Mouse (Mus musculus) midbrain, embryonic 11.5 days (tissue): Measurements from ENCODE around the gene Hemgn. TPM values are rescaled to one million over a fixed set of nuclear protein-coding genes. Genes with fewer than 3 reads are reported as not detected.

Source experiments
- ATAC-seq: fragments of 200-750 bp; cut with Nextera tagmentation; 2 replicates; pipeline ENCODE4 v1.8.0; 2017; ENCODE audit warnings: moderate TSS enrichment, moderate library complexity; ENCODE audit not compliant: low FRiP score
- DNase-seq: peaks from one replicate; pipeline ENCODE4 v3.0.0; 2015; ENCODE audit warnings: low spot score; ENCODE audit errors: missing footprints
- H3K27ac ChIP-seq: fragments of 300-500 bp; sonication (generic); 2 replicates; pipeline ENCODE4 v1.5.1; 2014; ENCODE audit warnings: low read depth, low read length
- H3K27me3 ChIP-seq: fragments of 300-500 bp; sonication (generic); 2 replicates; pipeline ENCODE4 v1.6.1; 2014; ENCODE audit warnings: mild to moderate bottlenecking, low read length, moderate library complexity, mixed read lengths; ENCODE audit not compliant: control insufficient read depth, insufficient read depth
- H3K36me3 ChIP-seq: fragments of 300-500 bp; sonication (generic); 2 replicates; pipeline ENCODE4 v1.6.1; 2014; ENCODE audit warnings: mild to moderate bottlenecking, low read length, moderate library complexity, mixed read lengths; ENCODE audit not compliant: control insufficient read depth, insufficient read depth
- H3K4me1 ChIP-seq: fragments of 300-500 bp; sonication (generic); 2 replicates; pipeline ENCODE4 v1.6.1; 2014; ENCODE audit warnings: low read length; ENCODE audit not compliant: control insufficient read depth, insufficient read depth
- H3K4me2 ChIP-seq: fragments of 300-500 bp; sonication (generic); 2 replicates; pipeline ENCODE4 v1.6.1; 2014; ENCODE audit warnings: mild to moderate bottlenecking, moderate library complexity
- H3K4me3 ChIP-seq: fragments of 300-500 bp; sonication (generic); 2 replicates; pipeline ENCODE4 v1.5.1; 2014; ENCODE audit warnings: low read depth, low read length
- H3K9ac ChIP-seq: fragments of 300-500 bp; sonication (generic); 2 replicates; pipeline ENCODE4 v1.6.1; 2014; ENCODE audit warnings: low read length
- H3K9me3 ChIP-seq: fragments of 300-500 bp; sonication (generic); 2 replicates; pipeline ENCODE4 v1.6.1; 2016; ENCODE audit warnings: low read length; ENCODE audit not compliant: control insufficient read depth
- WGBS: fragments of 180-500 bp; shearing (Covaris S2); extraction: QIAGEN DNeasy Blood & Tissue Kit; methylation state at CpG from one replicate; pipeline ENCODE4 v1.1.7; 2014; 5-methylcytosine and 5-hydroxymethylcytosine counted together
- polyA plus RNA-seq: library from polyadenylated mRNA; unstranded; fragments of >200 nt; fragmentation: Nextera tagmentation; extraction: Ambion mirVana; gene quantifications from 2 replicates; pipeline ENCODE4 v1.2.1, GENCODE M21; 2014

Gene Hemgn
- polyA plus RNA-seq = 20.4 and 20.5 TPM in 2 replicates

DNA sequence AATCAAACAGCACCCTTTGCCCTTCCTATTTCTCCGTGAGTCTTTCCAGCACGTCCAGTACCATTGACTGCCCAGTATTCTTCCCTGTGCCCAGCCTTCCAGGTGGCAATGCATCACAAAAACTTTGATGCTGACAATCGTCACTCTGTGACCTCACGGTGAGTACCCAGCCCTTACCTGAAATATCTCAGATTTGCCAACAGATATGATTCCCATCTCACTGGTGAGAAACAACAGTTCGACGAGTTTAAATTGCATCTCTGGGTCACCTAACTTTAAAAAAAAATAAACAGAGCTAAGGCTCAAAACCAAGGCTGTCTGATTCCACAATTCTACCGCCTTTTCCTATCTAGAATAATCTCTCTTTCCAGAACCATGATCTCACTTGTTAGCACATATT, at the start of gene Hemgn:
Hemgn (minus strand) TSS at position 101 of the 400 bp plus-strand sequence.
- DNase-seq (no peak), ATAC-seq (no peak)
- Histone ChIP-seq H3K27me3 (no peaks in the 10 kb centered on the region), H3K4me1 (no peaks in the 10 kb centered on the region), H3K9me3 (no peaks in the 10 kb centered on the region), H3K4me3 (no peak within 1 kb of the TSS), H3K27ac (no peak within 1 kb of the TSS), H3K4me2 (no peak within 1 kb of the TSS), H3K36me3 (no peaks in the 10 kb centered on the region), H3K9ac (no peak within 1 kb of the TSS)
- 83% methylated on average over 7 of the region's 7 CpGs for WGBS

DNA sequence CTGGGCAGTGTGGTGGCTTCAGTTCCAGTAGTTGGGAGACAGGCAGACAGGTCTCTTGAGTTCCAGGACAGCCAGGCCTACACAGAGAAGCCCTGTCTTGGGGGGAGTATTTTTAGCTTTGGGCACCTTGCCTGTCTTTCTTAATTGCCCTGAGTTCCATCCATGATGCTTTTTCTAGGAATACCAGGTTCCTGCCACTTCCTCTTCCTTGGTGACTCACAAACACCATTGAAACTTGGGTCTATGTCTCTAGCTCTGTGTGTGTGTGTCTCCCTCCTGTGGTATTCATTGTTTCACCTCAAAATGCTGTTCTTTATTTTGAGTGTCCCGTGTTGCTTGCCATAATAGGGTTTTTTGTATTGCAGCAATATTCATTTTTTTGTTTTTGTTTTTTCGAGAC, 45.1 kb upstream of the Hemgn start:
- 92% methylated on average over 2 of the region's 2 CpGs for WGBS

DNA sequence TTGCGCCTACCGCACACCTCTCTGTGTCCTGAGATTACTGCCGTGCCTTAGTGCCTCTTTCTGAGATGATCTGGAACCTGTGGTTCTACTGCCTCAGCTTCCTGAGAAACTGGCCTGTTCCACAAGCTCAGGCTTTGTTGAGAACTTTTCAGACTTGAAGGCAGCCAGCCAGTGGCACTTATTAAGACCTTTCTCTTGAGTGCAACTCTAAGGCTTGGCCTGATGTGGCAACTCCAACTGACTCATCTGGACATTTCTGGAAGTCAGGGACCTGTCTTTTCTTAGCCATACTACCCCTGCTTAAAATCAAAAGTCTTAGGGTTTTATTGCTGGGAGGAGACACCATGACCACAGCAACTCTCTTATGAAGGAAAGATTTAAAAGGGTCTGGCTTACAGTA, 43.9 kb upstream of the Hemgn start:
- peaks cover 4% of the 10 kb centered on the region; the same call in 1 of the 2 replicates for H3K36me3 ChIP-seq
- DNase-seq (no peak), ATAC-seq (no peak)
- H3K27ac ChIP-seq = no peak overlapping the region
- H3K4me2 ChIP-seq = no peak overlapping the region
- peaks cover 20% of the 10 kb centered on the region for H3K4me1 ChIP-seq
- 98% methylated on average over 3 of the region's 3 CpGs for WGBS
- H3K27me3 ChIP-seq = no peaks in the 10 kb centered on the region
- no peak overlapping the region for H3K9ac ChIP-seq
- H3K9me3 ChIP-seq = no peaks in the 10 kb centered on the region
- H3K4me3 ChIP-seq = no peak overlapping the region

More for the DNA sequence above, 45.1 kb upstream of the Hemgn start:
- Histone ChIP-seq H3K4me3 (no peak overlapping the region), H3K36me3 (peaks cover 8% of the 10 kb centered on the region; the same call in 1 of the 2 replicates), H3K27ac (no peak overlapping the region), H3K9ac (no peak overlapping the region), H3K4me1 (peaks cover 10% of the 10 kb centered on the region), H3K9me3 (no peaks in the 10 kb centered on the region), H3K27me3 (no peaks in the 10 kb centered on the region), H3K4me2 (no peak overlapping the region)
- no peak for DNase-seq
- ATAC-seq = no peak

DNA sequence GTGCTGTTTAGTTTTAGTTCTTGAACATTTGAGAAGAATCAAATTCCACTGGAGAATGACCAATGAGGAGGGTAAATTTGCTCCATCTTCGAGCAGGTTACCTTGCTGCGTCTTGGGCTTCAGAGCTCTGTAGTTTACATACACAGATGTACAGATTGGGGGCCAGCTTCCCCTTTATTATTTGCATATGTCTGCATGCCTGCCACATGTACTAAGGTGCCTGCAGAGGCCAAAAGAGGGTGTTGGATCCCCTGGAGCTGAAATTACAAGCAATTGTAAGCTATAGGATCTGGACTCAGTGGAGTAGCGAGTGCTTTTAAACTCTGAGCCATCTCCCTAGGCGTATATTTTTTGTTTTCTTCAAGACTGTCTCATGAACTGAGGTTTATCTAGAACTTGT, 43.5 kb upstream of the Hemgn start:
- Histone ChIP-seq H3K4me2 (no peak overlapping the region), H3K27ac (no peak overlapping the region), H3K9me3 (no peaks in the 10 kb centered on the region), H3K9ac (no peak overlapping the region), H3K36me3 (peaks cover 4% of the 10 kb centered on the region; the same call in 1 of the 2 replicates), H3K4me3 (no peak overlapping the region), H3K4me1 (peaks cover 20% of the 10 kb centered on the region), H3K27me3 (no peaks in the 10 kb centered on the region)
- ATAC-seq (no peak), DNase-seq (no peak)
- WGBS = 89% methylated on average over 4 of the region's 4 CpGs

DNA sequence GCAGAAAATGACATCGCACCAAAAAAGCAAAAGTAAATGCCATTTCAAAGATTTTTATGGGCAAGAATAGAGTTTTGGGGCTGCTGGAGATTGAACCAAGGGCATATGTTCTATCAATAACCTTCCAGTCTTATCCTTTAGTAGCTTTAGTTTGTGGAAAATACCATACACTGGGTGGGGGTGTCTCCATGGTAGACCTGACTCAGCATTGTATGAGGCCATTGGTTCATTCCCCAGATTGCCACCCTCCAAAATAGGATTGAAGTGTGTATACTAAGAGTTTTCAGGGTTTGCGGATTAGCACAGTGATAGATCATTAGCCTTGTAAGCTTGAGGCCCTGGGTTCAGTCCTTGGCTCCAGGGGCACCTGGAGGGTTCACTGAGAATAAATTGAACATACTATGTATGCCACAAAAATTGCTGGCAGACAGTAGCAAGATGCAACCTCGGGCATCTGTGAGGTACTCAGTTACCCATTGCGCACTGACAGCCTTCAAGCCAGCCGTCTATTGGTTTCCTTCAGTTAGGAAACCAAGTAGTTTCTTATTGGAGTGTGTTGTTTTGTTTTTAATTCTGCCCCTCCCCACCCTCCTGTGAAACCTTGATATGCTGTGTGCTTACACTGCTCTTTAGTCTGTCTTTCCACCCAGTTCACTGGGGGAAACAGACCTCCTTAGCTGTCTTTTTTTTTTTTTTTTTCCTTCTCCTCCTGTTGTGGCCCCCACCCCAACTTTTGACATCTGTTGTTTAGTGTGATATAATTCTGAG, 41.0 kb upstream of the Hemgn start:
- Histone ChIP-seq H3K4me2 (no peak overlapping the region), H3K9me3 (no peaks in the 10 kb centered on the region), H3K36me3 (no peaks in the 10 kb centered on the region), H3K4me1 (peaks cover 20% of the 10 kb centered on the region), H3K27me3 (no peaks in the 10 kb centered on the region), H3K27ac (no peak overlapping the region), H3K9ac (no peak overlapping the region), H3K4me3 (no peak overlapping the region)
- no peak for ATAC-seq
- no peak for DNase-seq
- 81% methylated on average over 5 of the region's 5 CpGs for WGBS

DNA sequence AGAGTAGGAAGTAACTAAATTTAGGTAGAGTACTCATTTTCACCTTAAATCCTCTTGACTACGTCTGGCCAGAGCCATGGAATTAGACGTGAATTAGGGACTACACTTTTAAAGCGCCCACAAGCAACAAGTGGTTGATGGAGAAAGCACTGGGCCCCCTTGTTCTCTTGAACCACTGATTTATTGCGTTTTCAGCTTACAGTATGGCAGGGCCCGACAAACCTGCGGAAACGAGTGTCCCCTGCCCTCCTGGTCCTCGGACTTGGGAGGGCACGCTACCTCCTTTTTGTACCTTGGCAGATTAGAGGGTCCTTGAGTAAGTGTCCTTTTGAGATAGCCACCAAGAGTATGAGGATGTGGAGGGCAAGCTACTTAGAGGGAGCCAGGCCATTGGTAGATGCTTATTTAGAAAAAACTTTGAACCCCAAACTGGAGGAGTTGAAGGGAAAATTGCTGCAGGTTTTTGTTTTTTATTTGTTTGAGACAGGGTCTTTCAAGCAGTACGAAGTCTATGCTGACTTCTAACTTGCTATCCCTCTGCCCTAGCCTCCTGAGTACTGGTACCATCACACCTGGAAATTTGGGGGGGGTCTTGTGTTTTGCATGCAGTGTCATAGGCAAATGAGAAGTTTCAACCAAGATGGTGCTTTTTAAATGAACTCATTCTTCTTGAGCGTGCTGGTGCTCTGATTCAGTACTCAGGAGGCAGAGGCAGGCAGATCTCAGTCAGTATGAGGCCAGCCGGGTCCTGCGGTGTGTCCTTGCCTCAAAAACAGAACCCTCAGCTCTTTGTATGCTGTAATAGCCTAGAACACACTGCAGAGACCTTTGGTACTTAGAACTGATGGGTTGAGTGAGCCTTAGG, 39.8 kb upstream of the Hemgn start:
- H3K9ac ChIP-seq = peak overlapping the region; percentile 99
- peaks cover 20% of the 10 kb centered on the region for H3K4me1 ChIP-seq
- H3K4me2 ChIP-seq = peak overlapping the region; percentile 79
- no peaks in the 10 kb centered on the region for H3K27me3 ChIP-seq
- no peaks in the 10 kb centered on the region for H3K9me3 ChIP-seq
- 42% methylated on average over 13 of the region's 13 CpGs for WGBS
- DNase-seq = peak; percentile 87
- H3K36me3 ChIP-seq = no peaks in the 10 kb centered on the region
- no peak for ATAC-seq
- H3K27ac ChIP-seq = no peak overlapping the region; the same call in 1 of the 2 replicates
- H3K4me3 ChIP-seq = peak overlapping the region; percentile 98

DNA sequence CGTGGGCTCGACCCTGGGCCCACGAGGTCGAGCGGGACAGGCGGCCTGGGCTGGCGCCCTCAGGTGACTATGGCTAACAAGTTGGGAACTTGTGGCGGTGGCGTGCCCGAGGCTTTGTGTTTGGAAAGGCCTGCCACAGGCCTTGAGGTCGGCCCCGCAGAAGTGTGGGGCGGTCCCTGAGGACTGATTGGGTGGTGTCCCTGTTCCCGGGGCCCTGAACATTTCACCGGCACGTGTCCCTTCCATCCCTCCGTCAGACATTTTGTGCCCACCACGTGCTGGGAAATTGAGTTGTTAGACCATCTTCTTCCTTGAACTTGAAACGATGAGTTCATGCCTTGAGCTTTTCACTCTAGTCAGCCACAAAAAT, 39.2 kb upstream of the Hemgn start:
- peak; percentile 17 for ATAC-seq
- H3K27ac ChIP-seq = peak overlapping the region; percentile 98
- H3K4me3 ChIP-seq = peak overlapping the region; percentile 98
- H3K4me2 ChIP-seq = peak overlapping the region; percentile 79
- no peaks in the 10 kb centered on the region for H3K36me3 ChIP-seq
- H3K27me3 ChIP-seq = no peaks in the 10 kb centered on the region
- peak overlapping the region; percentile 99 for H3K9ac ChIP-seq
- peaks cover 20% of the 10 kb centered on the region for H3K4me1 ChIP-seq
- DNase-seq = peak; percentile 96
- H3K9me3 ChIP-seq = no peaks in the 10 kb centered on the region
- WGBS = under 1% methylated on average over 19 of the region's 19 CpGs

DNA sequence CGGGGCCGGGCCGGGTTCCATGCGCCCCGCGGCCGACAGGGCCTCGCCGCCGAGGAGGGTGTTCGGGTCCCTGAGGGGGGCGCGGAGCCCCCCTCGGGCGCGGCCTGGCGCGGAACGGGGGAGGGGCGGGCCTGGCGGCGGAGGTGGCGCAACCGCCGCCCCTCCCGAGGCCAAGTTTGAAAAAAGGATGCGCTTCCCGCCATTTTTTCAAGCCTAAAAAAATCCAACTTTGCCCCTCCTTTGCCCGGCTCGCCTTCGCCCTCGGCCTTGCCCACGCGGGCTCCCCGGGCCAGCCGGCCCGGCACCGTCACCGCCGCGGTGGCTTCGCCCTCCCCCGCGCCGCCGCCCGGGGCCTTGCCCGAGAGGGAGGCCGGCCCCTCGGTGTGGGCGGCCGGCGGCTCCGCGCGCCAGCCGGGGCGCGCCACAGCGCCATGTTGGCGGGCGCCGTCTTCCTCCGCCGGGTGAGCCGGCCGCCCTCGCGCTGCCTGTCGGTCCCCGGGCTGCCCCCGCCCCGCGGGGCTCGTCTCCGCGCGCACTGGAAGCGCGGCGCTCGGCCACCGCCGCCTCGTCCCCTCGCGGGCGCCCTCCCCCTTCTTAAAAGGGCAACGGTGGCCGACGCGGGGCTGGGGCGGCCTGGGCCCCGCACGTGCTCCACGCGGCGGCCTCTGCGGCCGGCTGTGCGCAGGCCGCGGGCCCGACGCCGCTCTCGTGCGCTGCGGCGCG, 38.6 kb upstream of the Hemgn start:
- peak overlapping the region; percentile 98 for H3K27ac ChIP-seq
- H3K9ac ChIP-seq = peak overlapping the region; percentile 99
- no peaks in the 10 kb centered on the region for H3K9me3 ChIP-seq
- H3K4me3 ChIP-seq = peak overlapping the region; percentile 98
- DNase-seq = peak; percentile 95
- ATAC-seq = peak; percentile 48
- H3K36me3 ChIP-seq = no peaks in the 10 kb centered on the region
- H3K27me3 ChIP-seq = no peaks in the 10 kb centered on the region
- WGBS = under 1% methylated on average over 78 of the region's 111 CpGs
- H3K4me1 ChIP-seq = peaks cover 20% of the 10 kb centered on the region
- H3K4me2 ChIP-seq = peak overlapping the region; percentile 79
